Mouse (Mus musculus) midbrain, embryonic 15.5 days (tissue): ENCODE measurements around the gene Fam171a2. TPM values are rescaled to one million over a fixed set of nuclear protein-coding genes. Genes with fewer than 3 reads are reported as not detected.

Source experiments
- ATAC-seq: fragments of 200-750 bp; cut with Nextera tagmentation; replicated peaks from 2 replicates; pipeline ENCODE4 v1.8.0; 2017; ENCODE audit warnings: moderate TSS enrichment
- H3K27ac ChIP-seq: fragments of 300-500 bp; sonication (generic); 2 replicates; pipeline ENCODE4 v1.5.1; 2015; ENCODE audit warnings: mild to moderate bottlenecking, inconsistent platforms
- H3K27me3 ChIP-seq: fragments of 300-500 bp; sonication (generic); replicated peaks from 2 replicates; pipeline ENCODE4 v1.6.1; 2015; ENCODE audit warnings: inconsistent platforms
- H3K36me3 ChIP-seq: fragments of 300-500 bp; sonication (generic); replicated peaks from 2 replicates; pipeline ENCODE4 v1.6.1; 2015; ENCODE audit warnings: inconsistent platforms
- H3K4me1 ChIP-seq: fragments of 300-500 bp; sonication (generic); 2 replicates; pipeline ENCODE4 v1.6.1; 2015; ENCODE audit warnings: inconsistent platforms
- H3K4me2 ChIP-seq: fragments of 300-500 bp; sonication (generic); 2 replicates; pipeline ENCODE4 v1.6.1; 2015; ENCODE audit warnings: inconsistent platforms, mild to moderate bottlenecking, moderate library complexity
- H3K4me3 ChIP-seq: fragments of 300-500 bp; sonication (generic); 2 replicates; pipeline ENCODE4 v1.5.1; 2015; ENCODE audit warnings: mild to moderate bottlenecking, inconsistent platforms
- H3K9ac ChIP-seq: fragments of 300-500 bp; sonication (generic); 2 replicates; pipeline ENCODE4 v1.6.1; 2015; ENCODE audit warnings: mild to moderate bottlenecking, inconsistent platforms
- H3K9me3 ChIP-seq: fragments of 300-500 bp; sonication (generic); 2 replicates; pipeline ENCODE4 v1.6.1; 2016; ENCODE audit warnings: inconsistent platforms
- WGBS: fragments of 180-500 bp; shearing (Covaris S2); methylation state at CpG from one replicate; pipeline ENCODE4 v1.1.7; 2015; ENCODE audit warnings: mixed read lengths; 5-methylcytosine and 5-hydroxymethylcytosine counted together
- polyA plus RNA-seq: library from polyadenylated mRNA; unstranded; fragments of >200 nt; fragmentation: Nextera tagmentation; extraction: Ambion mirVana; gene quantifications from 2 replicates; pipeline ENCODE4 v1.2.1, GENCODE M21; 2015

The Fam171a2 gene
- polyA plus RNA-seq, 1 experiment from 2014 or later, result 28.7 TPM

DNA sequence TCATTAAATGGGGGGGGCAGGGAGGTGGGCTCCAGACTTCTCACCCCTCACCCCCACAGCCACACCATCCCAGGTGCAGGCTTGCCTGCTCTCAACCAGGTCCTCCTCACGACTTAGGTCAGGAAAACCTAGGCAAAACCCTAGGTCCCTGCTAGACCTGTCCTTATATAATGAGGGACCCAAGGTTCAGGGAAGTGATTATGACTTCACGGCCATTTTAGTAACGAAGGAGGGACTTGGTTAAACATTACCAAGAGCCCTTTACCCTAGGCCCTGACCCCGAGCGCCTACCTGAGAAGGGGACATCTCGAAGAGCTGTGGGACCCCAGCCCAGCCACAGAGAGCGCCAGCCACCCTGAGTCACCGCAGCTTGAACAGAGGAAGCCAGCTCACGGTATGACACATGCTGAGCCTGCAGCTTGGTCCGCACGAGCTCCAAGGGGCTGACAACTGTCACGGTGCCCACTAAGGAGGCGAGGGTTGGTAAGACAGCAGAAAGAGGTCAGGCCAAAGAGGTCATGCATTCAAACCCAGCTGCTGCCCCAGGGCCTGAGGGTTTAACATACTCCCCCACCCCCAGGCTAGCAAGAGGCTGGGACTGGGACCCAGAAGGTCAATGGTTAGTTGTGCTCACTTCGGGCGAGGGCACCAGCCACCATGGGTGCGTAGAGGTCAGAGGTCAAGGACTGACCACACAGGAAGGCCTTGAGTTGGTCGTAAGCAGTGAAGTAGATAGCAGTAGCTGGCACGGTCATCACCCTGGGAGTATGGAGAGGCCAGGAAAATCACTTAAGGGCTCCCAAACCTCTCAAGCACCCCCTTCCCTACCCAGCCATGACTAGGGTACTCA, 43.1 kb downstream of the Fam171a2 start:
- ATAC-seq, result no peak
- Histone ChIP-seq H3K4me3 (no peak overlapping the region), H3K27me3 (no peaks in the 10 kb centered on the region), H3K9ac (no peak overlapping the region), H3K9me3 (no peaks in the 10 kb centered on the region), H3K4me2 (no peak overlapping the region; the same call in 1 of the 2 replicates), H3K36me3 (peaks cover 22% of the 10 kb centered on the region), H3K4me1 (peaks cover 48% of the 10 kb centered on the region), H3K27ac (no peak overlapping the region)
- WGBS, result 82% methylated on average over 18 of the region's 18 CpGs

DNA sequence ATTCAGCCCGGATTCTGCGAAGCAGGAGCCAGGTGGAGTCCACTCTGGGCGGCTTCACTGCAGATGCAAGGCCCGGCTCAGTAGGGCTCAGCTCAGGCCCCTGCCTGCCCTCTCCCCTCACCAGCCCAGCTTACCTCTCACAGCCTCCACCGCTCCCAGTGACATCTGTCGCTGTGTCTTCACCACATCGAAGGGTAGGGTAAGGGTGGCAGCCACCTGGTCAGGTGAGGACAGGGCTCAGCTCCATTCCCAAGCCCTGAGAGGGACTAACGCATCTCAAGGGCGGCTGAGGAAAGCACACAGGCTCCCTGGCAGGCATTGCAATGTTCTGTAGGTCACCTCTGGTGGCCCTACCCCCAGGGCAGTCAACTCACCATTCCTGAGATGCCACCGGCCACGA, 43.8 kb downstream of the Fam171a2 start:
- peaks cover 23% of the 10 kb centered on the region for H3K36me3 ChIP-seq
- H3K4me2 ChIP-seq, result no peak overlapping the region
- H3K9me3 ChIP-seq, result no peaks in the 10 kb centered on the region
- no peak overlapping the region for H3K4me3 ChIP-seq
- no peak for ATAC-seq
- WGBS, result 94% methylated on average over 11 of the region's 11 CpGs
- H3K27ac ChIP-seq, result no peak overlapping the region
- no peaks in the 10 kb centered on the region for H3K27me3 ChIP-seq
- H3K9ac ChIP-seq, result no peak overlapping the region
- H3K4me1 ChIP-seq, result peaks cover 49% of the 10 kb centered on the region

- no peak for ATAC-seq
- H3K27ac ChIP-seq, result no peak overlapping the region
- H3K4me2 ChIP-seq, result no peak overlapping the region
- H3K4me1 ChIP-seq, result peaks cover 56% of the 10 kb centered on the region
- no peaks in the 10 kb centered on the region for H3K27me3 ChIP-seq
- H3K4me3 ChIP-seq, result no peak overlapping the region
- no peaks in the 10 kb centered on the region for H3K9me3 ChIP-seq
- H3K9ac ChIP-seq, result no peak overlapping the region
- peaks cover 23% of the 10 kb centered on the region for H3K36me3 ChIP-seq
- 52% methylated on average over 12 of the region's 12 CpGs for WGBS
Measured at GRCm38 (mm10) chr11:102401898-102402500, 45.5 kb downstream of the Fam171a2 start.

- 31% methylated on average over 12 of the region's 12 CpGs for WGBS
- peaks cover 56% of the 10 kb centered on the region for H3K4me1 ChIP-seq
Measured at GRCm38 (mm10) chr11:102400513-102401084, 46.9 kb downstream of the Fam171a2 start.

DNA sequence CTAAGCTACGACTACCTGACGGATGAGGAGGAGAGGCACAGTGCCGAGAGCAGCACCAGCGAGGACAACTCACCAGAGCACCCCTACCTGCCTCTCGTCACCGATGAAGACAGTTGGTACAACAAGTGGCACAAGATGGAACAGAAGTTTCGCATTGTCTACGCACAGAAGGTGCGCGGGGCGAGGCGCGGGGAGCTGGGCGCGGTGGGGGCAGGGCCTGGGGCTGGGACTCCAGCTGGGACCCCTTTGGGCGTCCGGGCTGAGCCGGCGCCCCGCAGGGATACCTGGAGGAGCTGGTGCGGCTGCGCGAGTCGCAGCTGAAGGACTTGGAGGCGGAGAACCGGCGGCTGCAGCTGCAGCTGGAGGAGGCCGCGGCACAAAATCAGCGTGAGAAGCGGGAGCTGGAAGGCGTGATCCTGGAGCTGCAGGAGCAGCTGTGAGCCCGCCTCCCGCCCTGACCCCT, 47.8 kb downstream of the Fam171a2 start:
- WGBS, result 5% methylated on average over 34 of the region's 34 CpGs
- H3K36me3 ChIP-seq, result peaks cover 23% of the 10 kb centered on the region
- H3K4me1 ChIP-seq, result peaks cover 56% of the 10 kb centered on the region
- no peaks in the 10 kb centered on the region for H3K27me3 ChIP-seq
- H3K9ac ChIP-seq, result no peak overlapping the region
- no peak overlapping the region for H3K27ac ChIP-seq
- no peak for ATAC-seq
- H3K9me3 ChIP-seq, result no peaks in the 10 kb centered on the region
- no peak overlapping the region for H3K4me3 ChIP-seq
- H3K4me2 ChIP-seq, result no peak overlapping the region

More at GRCm38 (mm10) chr11:102400513-102401084, 46.9 kb downstream of the Fam171a2 start:
- no peak overlapping the region for H3K4me3 ChIP-seq
- H3K36me3 ChIP-seq, result peaks cover 23% of the 10 kb centered on the region
- no peaks in the 10 kb centered on the region for H3K9me3 ChIP-seq
- H3K27me3 ChIP-seq, result no peaks in the 10 kb centered on the region
- H3K9ac ChIP-seq, result no peak overlapping the region
- ATAC-seq, result no peak
- no peak overlapping the region for H3K4me2 ChIP-seq
- H3K27ac ChIP-seq, result no peak overlapping the region

DNA sequence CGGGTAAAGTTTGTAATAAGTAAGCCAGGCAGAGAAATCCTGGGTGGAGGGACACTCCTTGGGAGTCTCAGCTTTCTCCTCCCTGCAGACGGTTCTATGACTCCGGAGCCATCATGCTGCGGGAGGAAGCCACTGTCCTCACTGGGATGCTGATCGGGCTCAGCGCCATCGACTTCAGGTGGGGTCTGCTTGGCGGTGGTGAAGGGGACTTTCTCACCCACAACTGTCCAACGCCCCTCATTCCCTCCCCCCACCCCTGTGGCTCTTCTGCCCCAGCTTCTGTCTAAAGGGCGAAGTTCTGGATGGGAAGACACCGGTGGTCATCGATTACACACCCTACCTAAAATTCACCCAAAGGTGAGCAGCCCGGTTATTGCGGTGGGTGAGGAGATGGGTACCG, 48.4 kb downstream of the Fam171a2 start:
- H3K4me3 ChIP-seq, result no peak overlapping the region
- H3K27ac ChIP-seq, result no peak overlapping the region
- peaks cover 56% of the 10 kb centered on the region for H3K4me1 ChIP-seq
- no peaks in the 10 kb centered on the region for H3K27me3 ChIP-seq
- no peak overlapping the region; the same call in 1 of the 2 replicates for H3K9ac ChIP-seq
- H3K36me3 ChIP-seq, result peaks cover 23% of the 10 kb centered on the region
- no peaks in the 10 kb centered on the region for H3K9me3 ChIP-seq
- ATAC-seq, result no peak
- WGBS, result 23% methylated on average over 15 of the region's 15 CpGs
- no peak overlapping the region for H3K4me2 ChIP-seq

- peaks cover 16% of the 10 kb centered on the region for H3K36me3 ChIP-seq
- ATAC-seq, result no peak
- no peaks in the 10 kb centered on the region for H3K27me3 ChIP-seq
- H3K9me3 ChIP-seq, result no peaks in the 10 kb centered on the region
- no peak overlapping the region for H3K4me3 ChIP-seq
- H3K4me1 ChIP-seq, result peaks cover 58% of the 10 kb centered on the region
- 78% methylated on average over 20 of the region's 20 CpGs for WGBS
- no peak overlapping the region for H3K4me2 ChIP-seq
- H3K9ac ChIP-seq, result no peak overlapping the region
- H3K27ac ChIP-seq, result no peak overlapping the region
Measured at GRCm38 (mm10) chr11:102398007-102398825, 49.3 kb downstream of the Fam171a2 start.

- Histone ChIP-seq H3K4me2 (peak overlapping the region; percentile 96), H3K4me3 (0 out of 2 replicates have a peak overlapping the region, but pooled peaks have one; percentile 2), H3K27ac (no peak overlapping the region), H3K36me3 (peaks cover 15% of the 10 kb centered on the region), H3K27me3 (no peaks in the 10 kb centered on the region), H3K9ac (0 out of 2 replicates have a peak overlapping the region, but pooled peaks have one; percentile 3), H3K9me3 (no peaks in the 10 kb centered on the region), H3K4me1 (peaks cover 69% of the 10 kb centered on the region)
- no peak for ATAC-seq
- 64% methylated on average over 7 of the region's 7 CpGs for WGBS
Measured at GRCm38 (mm10) chr11:102396671-102397141, 50.8 kb downstream of the Fam171a2 start.

GRCm38 (mm10) chr11:102396263-102396662, 51.2 kb downstream of the Fam171a2 start:
- Histone ChIP-seq H3K9ac (no peak overlapping the region), H3K36me3 (peaks cover 15% of the 10 kb centered on the region), H3K27ac (no peak overlapping the region), H3K9me3 (no peaks in the 10 kb centered on the region), H3K4me3 (0 out of 2 replicates have a peak overlapping the region, but pooled peaks have one; percentile 2), H3K4me2 (peak overlapping the region; percentile 96), H3K4me1 (peaks cover 69% of the 10 kb centered on the region), H3K27me3 (no peaks in the 10 kb centered on the region)
- no peak for ATAC-seq
- 53% methylated on average over 6 of the region's 6 CpGs for WGBS

DNA sequence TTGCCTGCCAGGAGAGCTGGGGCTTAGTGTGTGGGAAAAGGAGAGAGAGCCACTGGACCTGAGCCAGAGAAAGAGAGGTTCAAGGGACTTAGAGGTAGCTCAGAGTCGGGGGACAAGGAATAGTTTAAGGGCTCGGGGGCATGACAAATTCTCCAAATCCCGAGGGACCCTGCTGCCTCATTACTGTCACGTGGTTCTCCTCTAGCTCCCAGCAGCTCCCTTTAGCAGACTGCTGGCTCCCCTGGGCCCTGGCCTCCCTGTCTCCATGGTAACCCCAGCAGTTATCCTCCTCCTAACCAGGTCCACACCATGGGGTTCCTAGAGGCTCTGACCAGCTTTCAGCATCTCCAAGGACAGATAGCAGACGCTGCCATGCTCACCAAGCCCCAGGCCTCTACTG, 52.2 kb downstream of the Fam171a2 start:
- peak overlapping the region; percentile 78 for H3K9ac ChIP-seq
- H3K4me3 ChIP-seq, result peak overlapping the region; percentile 71
- peak overlapping the region; percentile 96 for H3K4me2 ChIP-seq
- no peaks in the 10 kb centered on the region for H3K27me3 ChIP-seq
- H3K27ac ChIP-seq, result peak overlapping the region; percentile 96
- no peaks in the 10 kb centered on the region for H3K9me3 ChIP-seq
- H3K4me1 ChIP-seq, result peaks cover 69% of the 10 kb centered on the region
- no peak for ATAC-seq
- peaks cover 8% of the 10 kb centered on the region; the same call in 1 of the 2 replicates for H3K36me3 ChIP-seq
- 0% methylated on average over 5 of the region's 5 CpGs for WGBS

DNA sequence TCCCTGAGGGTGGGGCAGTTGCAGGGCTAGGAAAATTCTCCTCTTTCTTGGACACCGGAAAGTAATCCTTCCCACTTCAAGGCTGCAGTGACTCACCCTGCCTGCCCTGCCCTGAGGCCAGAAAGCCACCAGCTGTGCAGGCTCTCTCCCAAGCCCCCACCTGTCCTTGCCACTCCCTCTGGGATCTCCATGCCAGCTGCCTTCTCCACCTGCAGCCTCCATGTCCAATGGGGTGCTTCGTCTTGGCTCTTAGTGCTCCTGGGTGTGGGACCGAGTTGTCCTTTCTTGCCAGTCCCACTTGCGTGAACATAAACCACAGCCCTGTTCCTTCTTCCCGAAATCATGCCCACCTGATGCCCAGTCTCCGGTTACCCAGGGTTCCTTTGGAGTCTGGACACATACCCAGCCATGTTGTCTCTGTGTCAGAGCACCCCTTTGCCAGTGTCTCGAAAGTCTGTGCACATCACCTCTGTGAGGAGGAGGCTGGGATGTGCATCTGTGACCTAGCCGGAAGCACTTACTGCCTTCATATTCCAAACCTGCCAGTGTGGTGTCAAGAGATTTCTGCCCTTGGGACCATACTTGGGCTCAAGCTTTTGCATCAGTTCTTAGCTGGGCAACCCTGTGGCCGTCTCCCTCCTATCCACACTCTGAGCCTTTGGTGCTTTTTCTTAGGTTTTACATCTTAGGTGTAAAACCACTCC, 52.9 kb downstream of the Fam171a2 start:
- Histone ChIP-seq H3K27me3 (no peaks in the 10 kb centered on the region), H3K4me2 (peak overlapping the region; percentile 96), H3K4me1 (peaks cover 66% of the 10 kb centered on the region), H3K27ac (peak overlapping the region; percentile 96), H3K4me3 (peak overlapping the region; percentile 71), H3K9me3 (no peaks in the 10 kb centered on the region), H3K36me3 (peaks cover 3% of the 10 kb centered on the region; the same call in 1 of the 2 replicates), H3K9ac (peak overlapping the region; percentile 78)
- ATAC-seq, result 0 out of 2 replicates have a peak, but pooled peaks have one; percentile 0
- WGBS, result 56% methylated on average over 9 of the region's 9 CpGs
